Mouse (Mus musculus) forebrain, embryonic 11.5 days (tissue): ENCODE data around the gene Ola1. TPM values are rescaled to one million over a fixed set of nuclear protein-coding genes. Genes with fewer than 3 reads are reported as not detected.
A peak's percentile ranks its signal among the peaks of the same experiment; 100 is the strongest.

Experiments
- ATAC-seq: fragments of 200-750 bp; cut with Nextera tagmentation; replicated peaks from 2 replicates; pipeline ENCODE4 v1.8.0; 2017; ENCODE audit warnings: moderate TSS enrichment; ENCODE audit not compliant: low FRiP score
- DNase-seq: peaks from one replicate; pipeline ENCODE4 v3.0.0-alpha.2; 2017; ENCODE audit warnings: low spot score
- H3K27ac ChIP-seq: fragments of 300-500 bp; sonication (generic); 2 replicates; pipeline ENCODE4 v1.5.1; 2014; ENCODE audit warnings: low read depth, low read length
- H3K27me3 ChIP-seq: fragments of 300-500 bp; sonication (generic); 2 replicates; pipeline ENCODE4 v1.6.1; 2014; ENCODE audit warnings: mild to moderate bottlenecking, low read length, mixed read lengths; ENCODE audit not compliant: control insufficient read depth, insufficient read depth
- H3K36me3 ChIP-seq: fragments of 300-500 bp; sonication (generic); 2 replicates; pipeline ENCODE4 v1.6.1; 2014; ENCODE audit warnings: mild to moderate bottlenecking, low read length, moderate library complexity, mixed read lengths; ENCODE audit not compliant: control insufficient read depth, insufficient read depth
- H3K4me1 ChIP-seq: fragments of 300-500 bp; sonication (generic); replicated peaks from 2 replicates; pipeline ENCODE4 v1.6.1; 2014; ENCODE audit warnings: low read length, mixed read lengths; ENCODE audit not compliant: control insufficient read depth, insufficient read depth
- H3K4me2 ChIP-seq: fragments of 300-500 bp; sonication (generic); 2 replicates; pipeline ENCODE4 v1.6.1; 2014; ENCODE audit warnings: low read depth, mild to moderate bottlenecking, low read length, moderate library complexity, mixed read lengths; ENCODE audit not compliant: severe bottlenecking
- H3K4me3 ChIP-seq: fragments of 300-500 bp; sonication (generic); 2 replicates; pipeline ENCODE4 v1.5.1; 2014; ENCODE audit warnings: low read depth, low read length
- H3K9ac ChIP-seq: fragments of 300-500 bp; sonication (generic); 2 replicates; pipeline ENCODE4 v1.6.1; 2014; ENCODE audit warnings: low read length
- H3K9me3 ChIP-seq: fragments of 300-500 bp; sonication (generic); 2 replicates; pipeline ENCODE4 v1.6.1; 2016; ENCODE audit warnings: low read length, mixed read lengths; ENCODE audit not compliant: control insufficient read depth
- WGBS: fragments of 180-500 bp; shearing (Covaris S2); extraction: QIAGEN DNeasy Blood & Tissue Kit; methylation state at CpG from one replicate; pipeline ENCODE4 v1.1.7; 2014; 5-methylcytosine and 5-hydroxymethylcytosine counted together
- polyA plus RNA-seq: library from polyadenylated mRNA; unstranded; fragments of >200 nt; fragmentation: Nextera tagmentation; extraction: Ambion mirVana; gene quantifications from 2 replicates; pipeline ENCODE4 v1.2.1, GENCODE M21; 2014

Gene Ola1
- polyA plus RNA-seq, 1 experiment from 2014 or later = 110 TPM

DNA sequence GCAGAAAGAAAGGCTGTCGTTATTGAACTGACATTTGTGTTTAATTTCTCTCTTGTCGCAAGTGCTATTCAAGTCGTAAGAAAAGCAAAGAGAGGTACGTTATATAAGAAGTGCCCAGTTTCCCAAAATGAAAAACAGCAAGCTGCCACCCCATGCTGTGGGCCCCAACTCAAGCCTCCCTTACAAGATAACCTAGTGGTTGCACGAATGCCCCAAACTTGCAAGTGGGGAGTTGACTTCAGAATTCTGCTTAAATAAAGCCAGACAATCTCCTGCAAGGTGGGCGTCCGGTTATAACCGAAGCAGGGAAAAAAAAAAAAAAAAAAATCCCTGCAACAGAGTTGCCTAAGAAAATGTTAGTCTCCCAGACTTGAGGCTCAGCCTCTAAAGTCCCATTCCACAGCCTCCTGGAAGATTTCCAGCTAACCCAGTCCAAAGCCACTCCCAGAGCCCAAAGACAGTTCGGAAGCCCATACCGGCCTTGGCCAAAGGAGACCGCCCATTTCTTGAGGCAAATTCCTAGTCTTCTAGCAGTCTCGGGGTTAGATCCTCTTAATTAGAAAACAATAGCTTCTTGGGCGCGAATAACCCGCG is 44.5 kb upstream of the Ola1 start:
- WGBS = 1% methylated on average over 16 of the region's 16 CpGs
- Histone ChIP-seq H3K27ac (no peak overlapping the region), H3K9ac (peak overlapping the region; percentile 33)

GRCm38 (mm10) chr2:73248701-73249100 is 30.0 kb upstream of the Ola1 start:
- WGBS = 62% methylated on average over 4 of the region's 4 CpGs
- no peak overlapping the region for H3K9ac ChIP-seq
- H3K9me3 ChIP-seq = no peaks in the 10 kb centered on the region
- H3K4me2 ChIP-seq = no peak overlapping the region
- no peaks in the 10 kb centered on the region for H3K36me3 ChIP-seq
- DNase-seq = no peak
- H3K27me3 ChIP-seq = no peaks in the 10 kb centered on the region
- H3K27ac ChIP-seq = no peak overlapping the region
- no peaks in the 10 kb centered on the region for H3K4me1 ChIP-seq
- H3K4me3 ChIP-seq = no peak overlapping the region
- no peak for ATAC-seq

More for the DNA sequence above, 44.5 kb upstream of the Ola1 start:
- H3K4me1 ChIP-seq = peaks cover 10% of the 10 kb centered on the region
- no peak for DNase-seq
- no peaks in the 10 kb centered on the region for H3K9me3 ChIP-seq
- peak overlapping the region; percentile 63 for H3K4me2 ChIP-seq
- no peaks in the 10 kb centered on the region for H3K36me3 ChIP-seq
- no peak for ATAC-seq
- H3K27me3 ChIP-seq = peaks cover 57% of the 10 kb centered on the region
- peak overlapping the region; percentile 30 for H3K4me3 ChIP-seq

- H3K4me1 ChIP-seq = no peaks in the 10 kb centered on the region
- no peak overlapping the region for H3K9ac ChIP-seq
- ATAC-seq = no peak
- WGBS = 80% methylated on average over 4 of the region's 4 CpGs
- H3K27me3 ChIP-seq = no peaks in the 10 kb centered on the region
- no peak overlapping the region for H3K4me3 ChIP-seq
- H3K4me2 ChIP-seq = no peak overlapping the region
- H3K27ac ChIP-seq = no peak overlapping the region
- H3K36me3 ChIP-seq = no peaks in the 10 kb centered on the region
- no peak for DNase-seq
- no peaks in the 10 kb centered on the region for H3K9me3 ChIP-seq
Observed at GRCm38 (mm10) chr2:73241299-73241698, 22.6 kb upstream of the Ola1 start.

- no peaks in the 10 kb centered on the region for H3K36me3 ChIP-seq
- H3K9ac ChIP-seq = no peak overlapping the region
- H3K27me3 ChIP-seq = no peaks in the 10 kb centered on the region
- DNase-seq = no peak
- 45% methylated on average over 3 of the region's 3 CpGs for WGBS
- H3K9me3 ChIP-seq = no peaks in the 10 kb centered on the region
- no peaks in the 10 kb centered on the region for H3K4me1 ChIP-seq
- ATAC-seq = no peak
- H3K27ac ChIP-seq = no peak overlapping the region
- no peak overlapping the region for H3K4me3 ChIP-seq
- H3K4me2 ChIP-seq = no peak overlapping the region
Observed at GRCm38 (mm10) chr2:73231081-73231480, 12.4 kb upstream of the Ola1 start.

- H3K4me3 ChIP-seq = peak overlapping the region; percentile 76
- no peak overlapping the region for H3K27ac ChIP-seq
- H3K9me3 ChIP-seq = no peaks in the 10 kb centered on the region
- peak; percentile 98 for ATAC-seq
- peaks cover 1% of the 10 kb centered on the region; the same call in 1 of the 2 replicates for H3K4me1 ChIP-seq
- peak overlapping the region; percentile 84 for H3K4me2 ChIP-seq
- peak; percentile 95 for DNase-seq
- under 1% methylated on average over 66 of the region's 68 CpGs for WGBS
- H3K36me3 ChIP-seq = no peaks in the 10 kb centered on the region; the same call in 1 of the 2 replicates
- H3K27me3 ChIP-seq = no peaks in the 10 kb centered on the region
- H3K9ac ChIP-seq = peak overlapping the region; percentile 80
Observed at GRCm38 (mm10) chr2:73213871-73214659, 4.7 kb downstream of the Ola1 start.

GRCm38 (mm10) chr2:73213539-73213870 is 5.2 kb downstream of the Ola1 start:
- Histone ChIP-seq H3K9ac (peak overlapping the region; percentile 80), H3K4me3 (peak overlapping the region; percentile 76), H3K27me3 (no peaks in the 10 kb centered on the region), H3K27ac (no peak overlapping the region), H3K4me2 (peak overlapping the region; percentile 84), H3K36me3 (no peaks in the 10 kb centered on the region; the same call in 1 of the 2 replicates), H3K9me3 (no peaks in the 10 kb centered on the region), H3K4me1 (peaks cover 1% of the 10 kb centered on the region; the same call in 1 of the 2 replicates)
- WGBS = 18% methylated on average over 7 of the region's 7 CpGs
- ATAC-seq = no peak
- no peak for DNase-seq

- DNase-seq (no peak), ATAC-seq (no peak)
- Histone ChIP-seq H3K36me3 (no peaks in the 10 kb centered on the region), H3K4me1 (no peaks in the 10 kb centered on the region), H3K4me3 (no peak overlapping the region), H3K27ac (no peak overlapping the region), H3K9me3 (no peaks in the 10 kb centered on the region), H3K27me3 (no peaks in the 10 kb centered on the region), H3K9ac (no peak overlapping the region), H3K4me2 (no peak overlapping the region)
- WGBS = 91% methylated on average over 6 of the region's 6 CpGs
Observed at GRCm38 (mm10) chr2:73204328-73204727, 14.4 kb downstream of the Ola1 start.

DNA sequence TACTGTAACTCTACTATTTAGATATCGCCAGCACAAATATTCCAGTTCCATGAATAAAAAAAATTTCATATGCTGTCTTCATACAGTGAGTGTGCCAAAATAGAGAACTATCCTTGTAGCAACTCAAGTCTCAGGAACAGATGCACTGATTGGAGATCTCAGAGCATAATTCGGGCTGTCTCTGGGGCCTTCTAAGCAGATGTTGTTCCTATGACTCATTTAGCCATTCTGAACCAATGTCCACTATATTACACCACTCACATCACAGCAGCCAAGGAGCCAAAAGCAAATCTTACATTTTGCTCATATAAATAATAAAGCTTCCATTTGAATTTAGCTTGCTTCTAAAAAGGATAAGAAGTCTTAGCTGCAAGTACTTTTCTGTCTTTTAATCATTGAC is 30.2 kb downstream of the Ola1 start:
- H3K9ac ChIP-seq = no peak overlapping the region
- DNase-seq = no peak
- no peak overlapping the region for H3K4me2 ChIP-seq
- 96% methylated on average over 2 of the region's 2 CpGs for WGBS
- ATAC-seq = no peak
- no peaks in the 10 kb centered on the region for H3K9me3 ChIP-seq
- H3K4me1 ChIP-seq = no peaks in the 10 kb centered on the region; the same call in 1 of the 2 replicates
- no peaks in the 10 kb centered on the region; the same call in 1 of the 2 replicates for H3K36me3 ChIP-seq
- H3K27ac ChIP-seq = no peak overlapping the region
- H3K4me3 ChIP-seq = no peak overlapping the region
- no peaks in the 10 kb centered on the region for H3K27me3 ChIP-seq
